Mouse (Mus musculus) ovary, adult 18-20 months (tissue): ENCODE measurements around the gene Spaca4.
A peak's percentile ranks its signal among the peaks of the same experiment; 100 is the strongest.

ENCODE experiments used
- DNase-seq: peaks from one replicate; pipeline ENCODE4 v3.0.0; 2022; ENCODE audit warnings: low spot score, mixed read lengths

Spaca4 gene

GRCm38 (mm10) chr7:45725713-45726112 is at the start of gene Spaca4:
Gene Spaca4 (minus strand): TSS chr7:45725813.
- no peak for DNase-seq

- DNase-seq, result no peak
Observed at GRCm38 (mm10) chr7:45775237-45775636, 49.6 kb upstream of the Spaca4 start.

GRCm38 (mm10) chr7:45771101-45771500 is 45.5 kb upstream of the Spaca4 start:
- no peak for DNase-seq

- DNase-seq, result no peak
Observed at GRCm38 (mm10) chr7:45770427-45771082, 44.9 kb upstream of the Spaca4 start.

GRCm38 (mm10) chr7:45767500-45767899 is 41.9 kb upstream of the Spaca4 start:
- no peak for DNase-seq

- no peak for DNase-seq
Observed at GRCm38 (mm10) chr7:45766764-45767163, 41.2 kb upstream of the Spaca4 start.

- DNase-seq, result no peak
Observed at GRCm38 (mm10) chr7:45765995-45766394, 40.4 kb upstream of the Spaca4 start.

GRCm38 (mm10) chr7:45760151-45760550 is 34.5 kb upstream of the Spaca4 start:
- DNase-seq, result no peak

GRCm38 (mm10) chr7:45759400-45759799 is 33.8 kb upstream of the Spaca4 start:
- no peak for DNase-seq

GRCm38 (mm10) chr7:45755703-45756102 is 30.1 kb upstream of the Spaca4 start:
- DNase-seq, result no peak

- no peak for DNase-seq
Observed at GRCm38 (mm10) chr7:45750162-45750561, 24.5 kb upstream of the Spaca4 start.

- DNase-seq, result no peak
Observed at GRCm38 (mm10) chr7:45749401-45749800, 23.8 kb upstream of the Spaca4 start.

GRCm38 (mm10) chr7:45748110-45748509 is 22.5 kb upstream of the Spaca4 start:
- DNase-seq, result no peak

- DNase-seq, result no peak
Observed at GRCm38 (mm10) chr7:45747450-45747849, 21.8 kb upstream of the Spaca4 start.

- no peak for DNase-seq
Observed at GRCm38 (mm10) chr7:45746518-45746917, 20.9 kb upstream of the Spaca4 start.

GRCm38 (mm10) chr7:45744387-45744786 is 18.8 kb upstream of the Spaca4 start:
- DNase-seq, result no peak

- no peak for DNase-seq
Observed at GRCm38 (mm10) chr7:45742338-45742737, 16.7 kb upstream of the Spaca4 start.

GRCm38 (mm10) chr7:45741777-45742176 is 16.2 kb upstream of the Spaca4 start:
- DNase-seq, result no peak

- no peak for DNase-seq
Observed at GRCm38 (mm10) chr7:45741308-45741707, 15.7 kb upstream of the Spaca4 start.

- DNase-seq, result no peak
Observed at GRCm38 (mm10) chr7:45739820-45740219, 14.2 kb upstream of the Spaca4 start.

- peak; percentile 56 for DNase-seq
Observed at GRCm38 (mm10) chr7:45739162-45739763, 13.7 kb upstream of the Spaca4 start.

GRCm38 (mm10) chr7:45733477-45733876 is 7.9 kb upstream of the Spaca4 start:
- no peak for DNase-seq

- no peak for DNase-seq
Observed at GRCm38 (mm10) chr7:45730727-45731431, 5.3 kb upstream of the Spaca4 start.
